Mouse (Mus musculus) ovary, postnatal 14 days (tissue): ENCODE measurements at regions not wholly inside any gene's neighbourhood (a gene's known extent, or its start where the extent isn't known, plus 50 kb on each side); places are given as distances from the start of the nearest gene placed in this dataset.

Experiments
- DNase-seq: peaks from one replicate; pipeline ENCODE4 v3.0.0; 2022; ENCODE audit warnings: low spot score

DNA sequence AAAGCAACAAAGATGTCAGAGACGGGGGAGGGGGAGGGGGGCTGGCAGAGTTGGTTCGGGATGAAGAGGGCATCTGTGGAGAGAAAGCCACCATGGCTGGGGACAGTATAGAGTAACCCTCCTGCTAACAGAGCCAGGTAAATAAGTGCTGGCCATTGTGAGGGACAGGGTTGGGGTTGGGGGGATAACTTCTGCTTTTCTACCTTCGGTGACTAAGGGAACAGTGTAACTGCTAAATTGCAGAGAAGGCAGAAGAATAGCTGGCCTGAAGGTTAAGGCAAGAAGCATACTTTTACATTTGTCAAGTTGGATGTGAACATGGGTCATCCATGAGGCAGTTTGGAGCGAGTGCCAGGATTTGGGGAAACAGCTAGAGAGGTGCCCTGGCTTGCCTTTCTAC lies 395.1 kb downstream of the H2al1j start:
- no peak for DNase-seq

DNA sequence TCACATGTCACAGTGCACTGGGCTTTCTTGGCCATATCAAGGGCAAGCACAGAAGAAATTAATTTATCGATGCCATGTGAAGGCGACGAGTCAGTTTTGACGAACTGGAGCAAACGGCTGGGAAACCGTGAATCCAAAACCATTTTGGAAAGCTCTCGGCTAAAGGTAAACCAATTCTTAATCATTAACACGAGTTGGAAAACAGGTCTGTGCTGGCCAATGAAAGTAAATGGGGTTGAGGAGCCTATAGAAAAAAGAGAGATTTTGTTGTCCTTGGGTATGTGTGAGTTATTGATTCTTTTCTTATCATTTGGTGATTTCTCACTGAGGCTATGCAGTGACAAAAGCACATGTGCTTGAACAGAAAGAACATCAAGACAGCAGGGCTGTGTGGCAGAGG lies 397.1 kb downstream of the H2al1j start:
- no peak for DNase-seq

DNA sequence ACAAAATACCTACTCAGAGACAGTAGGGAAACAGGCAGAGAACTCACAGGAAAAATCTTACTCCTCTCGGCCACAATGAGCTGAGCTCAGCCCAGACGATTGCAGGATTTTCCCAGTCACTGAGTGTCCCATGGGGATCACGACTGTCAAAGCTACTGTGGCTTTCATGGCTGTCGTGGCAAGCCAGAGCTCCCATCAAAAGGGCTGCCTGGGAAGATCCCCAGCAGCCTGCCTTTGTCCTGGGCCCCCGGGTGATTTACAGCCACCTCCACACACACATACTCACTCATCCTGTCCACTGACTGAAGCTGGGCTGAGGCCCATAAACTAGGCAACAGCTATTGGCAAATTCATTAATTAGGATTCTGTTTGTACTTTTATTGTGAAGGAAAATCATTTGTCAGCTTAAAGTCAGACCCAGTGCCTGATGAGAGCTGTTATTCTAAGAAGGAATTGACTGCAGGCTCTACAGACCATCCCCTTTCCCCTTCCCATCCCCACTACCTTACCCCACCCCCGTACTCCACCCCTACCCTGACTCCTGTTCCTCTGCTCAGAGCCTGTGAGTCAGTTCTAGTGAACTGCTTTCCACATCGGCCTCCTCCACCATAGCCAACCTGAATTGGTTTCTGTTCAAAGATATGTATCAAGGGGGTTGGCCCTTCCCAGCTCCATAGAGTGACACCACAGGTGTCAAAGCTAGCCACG lies 399.1 kb downstream of the H2al1j start:
- DNase-seq: no peak

DNA sequence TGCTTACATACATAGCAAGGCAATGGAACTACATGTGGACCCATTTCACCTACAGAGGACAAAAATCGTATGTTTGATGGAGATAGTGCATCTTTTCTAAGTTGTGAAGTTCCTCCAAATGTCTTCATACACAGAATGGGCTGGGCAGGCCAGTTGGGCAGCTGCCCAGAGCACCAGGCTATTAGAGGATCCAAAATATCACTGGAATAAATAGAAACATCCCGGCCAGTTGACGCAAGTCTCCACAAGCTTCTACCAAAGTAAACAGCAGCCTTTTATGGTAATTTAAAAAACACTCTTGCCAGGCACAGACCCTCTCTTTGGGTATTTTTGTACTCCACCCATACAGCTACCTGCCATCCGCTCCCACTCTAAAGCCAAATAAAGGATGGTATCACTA lies 400.9 kb downstream of the H2al1j start:
- DNase-seq: no peak

DNA sequence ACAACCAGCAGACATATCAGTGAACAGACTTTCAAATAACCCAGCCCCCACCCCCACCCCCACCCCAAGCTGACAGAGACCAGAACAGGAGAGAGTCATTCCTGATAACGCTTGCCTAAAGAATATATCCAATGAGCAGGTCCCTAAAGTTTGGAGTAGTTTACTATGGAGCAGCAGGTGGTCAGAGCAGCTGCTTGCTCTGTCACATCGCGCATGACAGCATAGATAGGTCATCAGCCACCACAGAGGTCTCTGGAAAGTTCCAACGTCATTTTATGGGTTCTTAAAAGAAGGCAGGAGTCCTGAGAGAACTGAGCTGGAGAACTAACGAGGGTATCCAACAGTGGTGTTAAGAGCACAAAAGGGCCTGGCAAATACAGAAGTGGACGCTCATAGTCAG lies 402.4 kb downstream of the H2al1j start:
- DNase-seq: no peak

DNA sequence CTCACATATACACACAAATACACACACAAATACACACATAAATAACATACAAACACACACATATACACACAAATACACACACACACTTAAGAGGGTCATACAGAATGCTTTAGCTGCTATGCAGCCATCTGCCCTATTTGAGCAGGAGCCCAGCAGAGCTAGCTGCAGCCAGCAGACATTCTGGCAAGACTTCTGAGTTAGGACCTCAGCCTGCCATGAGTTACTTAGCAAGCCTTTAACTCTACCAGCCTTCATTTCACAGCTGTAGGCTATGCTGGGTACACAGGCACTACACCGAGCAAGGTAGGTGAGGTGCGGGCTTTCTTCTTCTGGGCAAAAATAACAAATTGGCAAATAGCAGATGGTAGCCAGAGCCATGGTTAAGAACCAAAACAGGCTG lies 404.7 kb downstream of the H2al1j start:
- DNase-seq: no peak

DNA sequence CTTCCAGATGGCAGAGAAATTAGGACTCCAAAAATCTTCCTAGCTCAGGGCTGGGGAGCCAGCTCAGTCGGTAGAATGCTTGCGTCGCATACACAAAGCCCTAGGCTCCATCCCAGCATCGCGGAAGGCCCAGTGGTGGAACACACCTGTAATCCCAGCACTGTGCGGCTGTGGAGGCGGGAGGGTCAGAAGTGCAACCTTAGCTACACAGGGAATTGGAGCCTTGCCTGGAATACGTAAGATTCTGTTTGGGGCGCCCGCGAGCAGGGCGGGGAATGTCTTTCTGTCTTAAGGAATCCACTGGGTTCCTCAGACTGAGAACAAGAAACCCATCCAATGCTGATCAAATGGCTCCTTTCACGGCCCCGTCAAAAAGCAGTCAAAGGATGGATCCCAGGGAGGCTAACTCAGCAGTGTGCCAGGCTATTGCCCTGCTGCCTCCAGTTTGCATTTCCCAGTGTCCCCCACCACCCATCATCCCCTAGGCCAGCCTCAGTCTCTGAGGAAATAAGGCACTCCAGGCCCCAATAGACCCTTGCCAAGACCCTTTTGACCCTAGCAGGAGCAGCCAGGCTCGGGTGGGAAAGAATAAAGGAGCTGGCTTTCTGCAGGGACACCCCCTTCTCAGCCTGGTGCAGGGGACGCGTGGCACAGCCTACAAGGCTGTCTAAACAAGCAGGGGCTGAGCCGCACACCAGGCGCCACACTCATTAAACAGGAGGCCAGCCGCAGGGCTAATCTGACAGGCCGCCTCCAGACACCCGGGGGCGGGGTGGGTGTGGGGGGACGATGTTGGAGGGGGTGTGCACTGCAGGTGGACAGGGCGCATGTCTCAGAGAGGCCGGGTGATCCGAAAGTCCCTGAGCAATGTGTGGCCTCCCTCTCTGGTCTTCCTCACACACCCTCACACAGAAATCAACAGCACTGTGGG lies 407.1 kb downstream of the H2al1j start:
- no peak for DNase-seq

DNA sequence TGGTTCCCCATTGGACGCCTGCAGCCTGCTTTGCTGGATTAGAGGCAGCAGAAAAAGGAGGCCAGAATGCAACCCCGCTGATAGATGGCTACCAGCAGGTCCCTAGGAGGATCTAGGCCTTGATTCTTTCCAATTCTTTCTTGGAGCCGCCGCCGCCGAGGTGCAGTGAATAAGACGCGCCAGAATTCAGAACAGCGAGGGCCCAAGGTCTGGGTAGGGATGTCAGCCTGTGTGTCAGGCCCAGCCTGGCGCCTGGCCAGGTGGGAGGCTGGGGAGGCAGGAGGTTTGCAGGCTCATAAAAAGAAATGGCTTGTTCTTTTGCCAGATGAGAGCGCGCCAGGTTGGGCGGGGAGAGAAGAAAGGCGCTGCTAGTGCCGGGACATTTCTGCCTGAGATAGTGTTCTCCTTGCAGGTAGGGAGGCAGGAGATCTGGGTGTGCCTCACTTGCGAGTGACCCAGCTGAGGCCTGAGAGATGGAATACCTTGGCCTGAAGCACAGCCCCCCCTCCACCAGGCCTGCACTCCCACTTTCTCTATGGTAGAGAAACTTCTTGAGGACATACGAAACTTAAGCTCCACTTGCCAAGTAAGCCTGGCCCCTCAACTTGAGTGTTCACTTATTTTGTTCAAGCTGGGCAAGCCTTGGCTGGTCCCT lies 408.0 kb downstream of the H2al1j start:
- peak; percentile 68 for DNase-seq

DNA sequence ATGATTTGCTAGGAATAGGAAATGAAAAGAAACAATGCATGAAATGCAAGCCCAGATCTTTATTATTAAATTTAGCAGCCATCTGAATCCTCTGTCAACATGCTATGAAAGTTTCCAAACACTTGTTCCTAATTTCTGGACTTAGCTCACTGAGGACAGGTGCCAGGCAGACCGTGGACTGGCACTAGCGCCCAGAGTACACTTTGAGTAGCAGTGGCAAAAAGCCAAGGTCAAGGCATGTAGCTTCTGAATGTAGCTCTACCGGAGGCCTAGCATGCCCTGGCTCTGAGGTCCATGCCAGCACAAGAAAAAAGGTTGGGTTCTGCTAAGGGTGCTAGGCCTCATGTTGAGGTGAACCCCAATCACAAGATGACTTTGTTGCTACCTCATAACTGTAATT lies 408.9 kb downstream of the H2al1j start:
- no peak for DNase-seq

DNA sequence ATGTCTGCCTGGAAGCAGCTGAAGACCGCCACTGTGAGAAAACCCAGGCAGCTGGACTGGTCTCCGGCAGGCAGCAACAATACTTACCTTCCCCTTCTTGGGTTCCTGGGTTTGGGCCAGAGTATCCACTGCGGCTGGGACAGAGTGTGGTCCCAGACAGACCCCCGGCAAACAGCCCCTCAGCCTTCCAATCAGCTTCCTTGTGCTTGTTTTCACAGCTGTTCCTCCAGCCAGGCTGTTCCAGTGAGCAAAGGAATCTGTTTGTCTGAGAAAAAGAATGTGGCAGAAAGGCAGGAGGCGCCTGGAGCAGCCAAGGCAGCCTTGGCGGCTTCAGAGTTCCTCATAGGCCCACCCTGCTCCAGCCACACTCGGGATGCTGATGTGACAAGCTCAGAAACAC lies 411.9 kb downstream of the H2al1j start:
- DNase-seq: no peak

DNA sequence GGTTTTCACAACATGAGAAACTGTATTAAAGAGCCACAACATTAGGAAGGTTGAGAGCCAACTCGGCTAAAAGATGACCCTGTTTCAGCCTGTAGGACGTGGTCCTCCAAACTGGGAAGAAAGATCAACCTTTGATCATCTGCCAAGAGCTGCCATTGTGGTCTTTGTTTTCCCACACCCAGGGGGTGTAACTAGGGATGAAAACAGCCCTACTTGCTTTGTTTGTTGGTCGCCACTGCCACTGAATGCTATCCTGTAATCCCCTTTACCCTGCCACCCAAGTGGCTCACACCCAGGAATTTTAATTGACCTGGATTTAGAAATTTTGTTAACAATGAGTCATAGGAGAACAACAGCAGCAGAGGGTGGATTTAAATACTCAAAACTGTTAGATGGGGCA lies 414.2 kb downstream of the Bcor start:
- no peak for DNase-seq

DNA sequence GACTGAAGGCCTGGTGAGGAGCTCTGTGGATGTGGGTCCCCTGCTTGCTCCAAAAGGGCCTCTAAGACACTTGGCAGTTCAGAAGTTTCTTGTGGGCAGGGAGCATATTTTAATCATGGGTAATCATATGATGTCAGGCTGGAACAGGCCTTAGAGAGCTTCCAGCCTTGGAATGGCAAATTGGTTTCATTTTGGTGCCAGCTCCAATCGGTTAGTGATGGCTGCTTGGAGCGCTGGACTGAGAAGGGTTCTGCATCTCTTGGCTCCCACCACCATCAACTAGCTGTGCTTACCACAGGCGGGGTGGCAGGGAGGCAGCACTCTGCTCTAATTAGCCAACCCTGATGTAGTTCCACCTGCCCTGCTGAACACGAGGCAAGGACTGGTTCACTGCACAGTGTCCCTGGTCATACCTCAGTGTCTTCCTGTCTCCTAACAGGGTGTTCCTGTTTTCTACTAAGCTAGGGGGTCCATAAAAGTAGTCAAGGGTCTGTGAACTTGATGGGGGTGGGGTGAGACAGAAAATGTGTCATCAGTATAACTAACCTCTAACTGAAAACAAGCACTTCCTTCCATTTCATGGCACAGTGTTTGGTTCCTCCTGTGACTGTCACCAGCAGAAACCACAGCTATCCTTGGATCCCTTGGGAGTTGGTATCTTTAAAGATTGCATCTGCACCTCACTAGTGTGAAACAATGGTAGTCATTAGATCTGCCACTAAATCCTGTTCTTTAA lies 412.6 kb downstream of the Bcor start:
- DNase-seq: no peak

DNA sequence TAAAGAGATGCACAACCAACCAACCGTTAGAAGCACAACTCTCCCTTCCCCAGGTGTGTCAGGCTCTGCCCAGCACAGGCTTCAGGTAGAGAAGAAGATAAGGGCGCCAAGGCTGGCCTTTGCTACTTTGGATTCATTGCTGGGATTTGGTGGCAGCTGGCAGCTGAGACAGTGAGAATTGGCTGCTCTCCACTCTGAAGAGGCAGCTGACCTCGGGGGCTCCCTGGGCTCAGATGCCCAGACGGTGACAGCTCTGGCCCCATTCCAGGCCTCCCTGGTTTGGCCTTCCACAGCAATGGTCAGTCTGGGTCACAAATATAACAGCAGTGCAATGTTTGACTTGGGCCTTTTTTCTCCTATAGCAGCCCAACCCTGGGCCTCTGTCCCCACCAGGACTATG lies 411.9 kb downstream of the Bcor start:
- no peak for DNase-seq

DNA sequence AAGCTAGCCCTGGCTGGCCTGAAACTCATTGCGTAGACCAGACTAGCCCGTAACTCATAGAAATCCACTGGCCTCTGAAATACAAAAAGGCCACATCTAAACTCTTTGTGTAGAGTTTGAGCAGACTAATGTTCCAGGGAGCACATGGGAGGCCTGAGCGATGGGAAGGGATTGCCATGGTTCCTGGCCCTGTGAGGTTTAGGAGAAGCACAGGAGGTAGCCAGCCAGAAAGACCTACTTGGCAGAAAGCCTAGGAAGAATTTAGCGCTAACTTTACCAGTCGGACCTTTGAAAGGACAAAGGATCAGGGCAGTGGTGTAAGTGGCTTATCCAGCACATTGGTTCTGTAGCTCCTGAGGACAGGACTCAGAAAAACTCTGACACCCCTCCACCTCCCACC lies 407.6 kb downstream of the Bcor start:
- no peak for DNase-seq

DNA sequence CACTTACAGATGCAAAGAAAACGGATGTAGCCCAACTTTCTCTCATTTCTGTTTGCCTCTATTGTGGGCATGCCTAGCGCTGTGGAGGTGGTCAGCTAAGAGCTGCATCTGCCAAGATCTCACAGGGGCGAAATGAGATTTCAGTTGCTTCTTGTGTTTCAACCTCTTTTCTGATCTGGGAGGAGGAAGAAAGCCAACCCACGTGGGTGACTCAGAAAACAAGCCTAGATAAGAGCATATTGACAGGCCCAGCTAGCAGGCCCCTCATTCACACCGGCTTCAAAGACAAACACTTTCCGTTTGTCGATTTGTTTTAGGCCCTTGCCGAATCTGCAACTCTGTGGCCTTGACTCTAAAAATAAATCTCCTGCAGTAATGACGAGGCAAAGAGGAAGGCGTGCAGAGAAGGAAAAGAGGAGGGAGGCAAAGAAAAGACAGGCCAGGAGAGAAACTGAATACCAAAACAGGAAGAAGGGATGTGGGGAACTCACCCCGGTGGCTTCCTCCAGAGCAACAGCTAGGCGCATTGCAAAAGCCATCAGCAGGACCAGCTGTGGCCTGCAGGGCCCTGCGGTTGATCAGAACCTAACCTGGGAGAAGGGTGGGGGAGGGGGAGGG lies 407.1 kb downstream of the Bcor start:
- DNase-seq: no peak

DNA sequence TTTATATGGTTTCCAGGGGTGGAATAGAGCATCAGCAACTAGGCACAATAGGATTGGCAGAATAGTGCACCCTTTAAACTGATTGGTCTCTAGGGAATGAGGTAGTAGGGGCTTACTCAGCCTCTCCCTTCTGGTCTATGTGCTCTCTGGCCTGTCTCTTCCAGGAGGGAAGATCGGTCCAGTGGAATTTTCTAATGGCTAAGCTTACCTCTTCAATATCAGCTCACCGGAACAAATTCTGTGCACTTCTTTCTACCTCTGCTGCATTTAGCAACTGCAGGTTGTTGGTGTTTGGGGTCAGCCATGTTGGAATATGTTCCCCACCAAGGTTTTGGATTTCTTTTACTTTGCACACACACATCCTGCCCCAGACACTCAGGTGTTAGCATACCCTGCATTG lies 405.1 kb downstream of the Bcor start:
- no peak for DNase-seq

DNA sequence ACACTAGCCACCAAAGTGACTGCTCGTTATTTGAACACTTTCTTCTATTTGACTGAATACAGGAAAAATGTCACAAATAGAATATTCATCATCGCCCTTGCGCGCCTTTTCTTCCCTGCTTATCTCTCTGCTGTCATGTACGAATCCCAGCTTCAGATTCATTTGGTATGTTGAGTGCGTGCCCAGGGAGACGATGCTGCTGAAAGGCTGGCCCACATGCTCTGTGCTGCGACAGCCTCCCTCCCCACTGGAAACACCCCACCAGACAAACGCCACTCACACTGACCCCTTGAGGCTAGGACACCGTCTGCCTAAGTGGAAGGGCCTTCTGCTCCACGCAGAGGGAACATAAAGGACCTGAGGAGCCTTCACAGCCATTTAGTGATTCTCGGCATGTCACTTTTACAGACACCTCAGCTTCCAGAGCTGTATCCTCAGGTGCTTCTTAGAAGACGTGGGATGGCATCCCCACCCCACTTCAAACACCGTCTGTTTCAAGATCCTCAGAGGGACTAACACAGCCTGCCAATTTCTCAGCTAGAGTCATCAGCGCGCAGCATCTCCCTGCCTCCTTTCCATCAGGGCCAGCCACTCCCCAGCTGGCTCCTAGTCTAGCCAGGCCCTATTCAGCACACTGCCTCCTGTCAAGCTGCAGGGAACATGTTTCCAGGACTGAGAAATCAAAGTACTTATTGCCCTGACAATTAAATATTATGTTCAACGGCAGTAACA lies 396.6 kb downstream of the Bcor start:
- DNase-seq: no peak

DNA sequence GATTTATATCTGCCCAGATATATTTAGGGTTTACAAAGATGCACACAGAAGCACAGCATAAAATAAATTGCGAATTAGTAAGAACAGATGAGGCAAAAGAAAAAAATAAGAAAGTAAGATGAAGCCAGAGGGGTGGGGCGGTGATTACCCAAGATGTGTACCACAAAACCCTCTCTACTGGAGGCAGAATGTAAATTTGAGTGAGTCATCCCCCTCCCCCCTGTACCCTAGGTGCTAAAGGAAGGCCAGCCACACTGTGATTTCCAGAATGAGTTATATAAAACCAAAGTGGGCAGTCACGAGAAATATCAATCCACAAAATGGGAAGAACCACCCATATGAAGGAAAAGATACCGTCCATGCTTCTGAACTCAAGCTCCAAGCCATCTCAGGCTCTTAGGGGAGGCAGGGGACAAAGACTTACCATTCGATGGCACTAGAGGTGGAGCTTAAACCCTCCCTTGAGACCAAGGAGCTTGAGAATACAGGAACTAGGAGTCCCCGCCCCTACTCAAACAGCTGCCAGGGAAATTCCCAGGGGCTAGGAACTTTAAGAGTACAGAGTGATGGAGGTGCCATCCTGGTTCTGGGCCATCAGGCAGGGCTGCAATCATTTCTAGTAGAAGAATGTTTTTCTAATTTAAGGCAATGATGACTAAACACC lies 383.8 kb downstream of the Bcor start:
- DNase-seq: no peak

DNA sequence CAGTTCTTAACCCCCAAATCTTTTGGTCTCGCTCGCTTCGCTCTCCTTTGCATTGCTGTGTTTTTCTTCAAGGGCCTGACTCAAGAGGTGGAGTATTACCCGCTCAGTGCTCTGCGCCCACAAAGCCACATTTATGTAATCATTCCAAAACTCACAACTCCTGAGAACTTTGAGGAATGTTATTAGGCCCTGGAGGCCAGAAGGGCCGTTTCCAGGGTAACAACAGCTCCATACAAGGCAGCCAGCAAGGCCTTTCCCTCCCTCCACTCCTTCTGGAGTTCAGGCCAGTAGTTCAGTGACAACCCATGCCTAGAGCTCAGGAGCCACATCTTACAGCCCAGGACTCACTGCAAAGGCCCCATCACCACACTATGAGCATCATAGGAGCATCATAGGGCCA lies 365.1 kb downstream of the Bcor start:
- no peak for DNase-seq

DNA sequence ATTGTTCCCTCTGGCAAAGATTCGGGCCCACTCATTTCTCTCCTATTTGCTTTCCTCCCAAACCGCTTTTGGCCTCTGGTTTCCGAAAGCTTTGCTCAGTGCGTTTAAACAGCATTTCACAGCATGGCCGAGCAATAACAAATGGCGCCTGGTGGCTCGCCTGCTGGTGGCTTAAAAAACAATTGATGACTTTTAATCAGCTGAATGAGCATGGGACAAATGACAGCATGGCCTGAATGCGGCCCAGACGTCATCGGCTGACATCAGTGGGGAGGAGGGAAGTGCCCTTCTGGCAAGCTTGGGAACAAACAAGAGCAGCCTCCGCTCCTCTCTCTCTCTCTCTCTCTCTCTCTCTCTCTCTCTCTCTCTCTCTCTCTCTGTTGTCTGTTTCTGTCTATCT lies 362.3 kb downstream of the Bcor start:
- no peak for DNase-seq

DNA sequence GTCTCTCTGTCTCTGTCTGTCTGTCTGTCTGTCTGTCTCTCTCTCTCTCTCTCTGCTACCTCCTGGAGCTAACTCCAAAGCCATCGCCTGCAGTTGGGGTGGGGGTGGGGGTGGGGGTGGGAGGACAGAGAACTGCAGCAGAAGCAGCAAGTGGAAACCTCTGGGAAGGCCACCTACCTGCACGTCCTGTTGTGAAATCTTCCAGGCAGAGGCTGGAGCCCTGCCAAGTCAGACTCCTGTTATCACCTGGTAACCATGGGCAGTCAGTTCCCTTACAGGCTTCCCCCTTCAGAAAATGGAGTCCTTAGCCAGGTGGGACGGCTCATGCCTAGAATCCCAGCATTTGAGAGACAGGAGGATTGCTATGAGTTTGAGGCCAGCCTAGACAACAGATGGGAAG lies 361.8 kb downstream of the Bcor start:
- no peak for DNase-seq
